Mouse (Mus musculus) hindbrain, postnatal 0 days (tissue): ENCODE results near the gene Spata18. TPM values are rescaled to one million over a fixed set of nuclear protein-coding genes. Genes with fewer than 3 reads are reported as not detected.

ENCODE experiments used
- ATAC-seq: fragments of 200-750 bp; cut with Nextera tagmentation; 2 replicates; pipeline ENCODE4 v1.8.0; 2017; ENCODE audit warnings: mild to moderate bottlenecking, moderate TSS enrichment, moderate library complexity
- DNase-seq: peaks from one replicate; pipeline ENCODE4 v3.0.0-alpha.2; 2015; ENCODE audit warnings: low spot score
- H3K27ac ChIP-seq: fragments of 300-500 bp; sonication (generic); 2 replicates; pipeline ENCODE4 v1.5.1; 2014; ENCODE audit warnings: mild to moderate bottlenecking
- H3K27me3 ChIP-seq: fragments of 300-500 bp; sonication (generic); 2 replicates; pipeline ENCODE4 v1.6.1; 2014; ENCODE audit warnings: low read length, mixed read lengths; ENCODE audit not compliant: insufficient read depth
- H3K36me3 ChIP-seq: fragments of 300-500 bp; sonication (generic); 2 replicates; pipeline ENCODE4 v1.6.1; 2014; ENCODE audit warnings: low read length, mixed read lengths; ENCODE audit not compliant: insufficient read depth
- H3K4me1 ChIP-seq: fragments of 300-500 bp; sonication (generic); 2 replicates; pipeline ENCODE4 v1.6.1; 2014; ENCODE audit warnings: antibody characterized with exemption, low read length, mixed read lengths; ENCODE audit not compliant: insufficient read depth
- H3K4me2 ChIP-seq: fragments of 300-500 bp; sonication (generic); 2 replicates; pipeline ENCODE4 v1.6.1; 2014; ENCODE audit warnings: low read depth, mild to moderate bottlenecking, low read length, moderate library complexity, mixed read lengths
- H3K4me3 ChIP-seq: fragments of 300-500 bp; sonication (generic); 2 replicates; pipeline ENCODE4 v1.5.1; 2014; ENCODE audit warnings: low read length
- H3K9ac ChIP-seq: fragments of 300-500 bp; sonication (generic); replicated peaks from 2 replicates; pipeline ENCODE4 v1.6.1; 2014; ENCODE audit warnings: mild to moderate bottlenecking, low read length, moderate library complexity, mixed read lengths
- H3K9me3 ChIP-seq: fragments of 300-500 bp; sonication (generic); 2 replicates; pipeline ENCODE4 v1.6.1; 2016; ENCODE audit warnings: low read length, mixed read lengths
- CTCF ChIP-seq: IDR thresholded peaks from 2 replicates; pipeline ENCODE4 v1.5.1; 2016; ENCODE audit warnings: antibody characterized with exemption, control low read depth, low read depth
- WGBS: fragments of 180-500 bp; shearing (Covaris S2); extraction: QIAGEN DNeasy Blood & Tissue Kit; methylation state at CpG from one replicate; pipeline ENCODE4 v1.1.7; 2014; 5-methylcytosine and 5-hydroxymethylcytosine counted together
- polyA plus RNA-seq: library from polyadenylated mRNA; unstranded; fragments of >200 nt; fragmentation: Nextera tagmentation; extraction: Ambion mirVana; gene quantifications from 2 replicates; pipeline ENCODE4 v1.2.1, GENCODE M21; 2015
- total RNA-seq: library from RNA; depleted of rRNA; stranded (reverse); fragments of >200 nt; gene quantifications from 2 replicates; pipeline ENCODE4 v1.2.3, GENCODE M21; 2014

The Spata18 gene
- total and polyA plus RNA-seq, 2 experiments from 2014 or later, result 1.1 to 1.2 TPM

DNA sequence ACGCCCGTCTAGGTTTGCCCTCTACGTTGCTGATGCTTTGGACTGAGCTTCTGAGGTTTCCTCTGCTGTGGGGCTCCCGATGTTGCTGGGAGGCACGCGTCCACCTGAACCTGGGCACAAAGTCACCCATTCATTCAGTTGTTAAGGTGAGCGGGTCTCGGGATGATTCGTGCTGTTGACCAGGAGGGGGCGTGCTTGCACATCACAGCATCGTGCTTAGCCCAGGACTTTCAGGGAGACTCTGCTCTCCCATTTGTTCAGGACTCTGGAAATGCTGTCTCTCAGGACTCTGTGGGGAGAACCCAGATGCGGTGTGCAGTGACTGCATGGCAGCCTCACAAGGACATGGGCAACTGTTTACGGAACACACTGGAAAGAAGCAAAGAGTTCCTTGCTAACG is 53.1 kb downstream of the Spata18 start:
- no peak for DNase-seq
- Histone ChIP-seq H3K9ac (no peak overlapping the region), H3K9me3 (no peaks in the 10 kb centered on the region), H3K27ac (no peak overlapping the region), H3K4me1 (no peaks in the 10 kb centered on the region), H3K27me3 (no peaks in the 10 kb centered on the region), H3K36me3 (no peaks in the 10 kb centered on the region), H3K4me3 (no peak overlapping the region), H3K4me2 (no peak overlapping the region)
- no peak for ATAC-seq
- WGBS, result 41% methylated on average over 14 of the region's 14 CpGs
- TF ChIP-seq CTCF, result peak; percentile 48

DNA sequence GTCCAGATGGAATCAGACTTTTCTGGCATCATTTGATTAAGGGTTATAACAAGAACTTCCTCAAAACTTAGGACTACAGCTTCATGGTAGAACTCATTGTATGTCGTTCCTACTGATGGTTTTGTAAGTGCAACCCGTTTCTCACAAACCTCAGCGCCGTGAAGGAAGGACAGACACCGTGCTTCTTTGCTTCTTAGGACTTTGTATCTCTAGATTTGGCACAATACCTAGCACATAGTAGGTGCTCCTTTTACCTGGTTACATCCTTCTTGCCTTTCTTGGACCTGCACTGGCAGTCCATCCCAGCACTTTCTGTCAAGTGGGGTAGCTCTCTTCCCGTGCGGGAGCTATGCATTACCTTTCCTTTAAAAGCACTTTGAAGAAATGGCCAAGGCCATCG is 53.6 kb downstream of the Spata18 start:
- no peak for TF ChIP-seq CTCF
- DNase-seq (no peak), ATAC-seq (no peak)
- H3K4me1 ChIP-seq, result no peaks in the 10 kb centered on the region
- H3K36me3 ChIP-seq, result no peaks in the 10 kb centered on the region
- no peak overlapping the region for H3K27ac ChIP-seq
- no peak overlapping the region for H3K9ac ChIP-seq
- H3K4me3 ChIP-seq, result no peak overlapping the region
- no peaks in the 10 kb centered on the region for H3K9me3 ChIP-seq
- no peak overlapping the region for H3K4me2 ChIP-seq
- no peaks in the 10 kb centered on the region for H3K27me3 ChIP-seq
- WGBS, result 94% methylated on average over 8 of the region's 8 CpGs

DNA sequence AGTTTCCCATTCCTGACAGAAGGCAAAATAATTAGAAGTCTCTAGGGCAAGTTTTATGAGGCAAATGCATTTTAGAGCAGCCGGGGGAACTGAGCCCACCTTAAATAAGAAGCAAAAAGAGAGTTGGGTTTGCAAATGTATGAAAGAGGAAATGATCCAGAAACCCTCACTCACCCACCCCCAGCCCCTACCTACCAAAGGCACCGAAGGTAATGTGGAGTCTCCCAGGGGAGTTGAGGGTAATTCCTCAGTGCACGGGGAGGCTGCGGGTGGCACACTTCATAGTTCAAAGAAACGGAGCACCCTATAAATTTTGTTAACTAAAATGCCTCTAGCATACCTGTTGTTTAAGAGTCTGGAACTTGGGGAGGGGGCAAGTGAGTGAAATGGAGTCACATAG is 54.1 kb downstream of the Spata18 start:
- Histone ChIP-seq H3K4me2 (no peak overlapping the region), H3K4me3 (no peak overlapping the region), H3K36me3 (no peaks in the 10 kb centered on the region), H3K27me3 (no peaks in the 10 kb centered on the region), H3K9ac (no peak overlapping the region), H3K4me1 (no peaks in the 10 kb centered on the region), H3K27ac (no peak overlapping the region), H3K9me3 (no peaks in the 10 kb centered on the region)
- DNase-seq (no peak), ATAC-seq (no peak)
- 87% methylated on average over 5 of the region's 5 CpGs for WGBS
- TF ChIP-seq CTCF, result no peak

DNA sequence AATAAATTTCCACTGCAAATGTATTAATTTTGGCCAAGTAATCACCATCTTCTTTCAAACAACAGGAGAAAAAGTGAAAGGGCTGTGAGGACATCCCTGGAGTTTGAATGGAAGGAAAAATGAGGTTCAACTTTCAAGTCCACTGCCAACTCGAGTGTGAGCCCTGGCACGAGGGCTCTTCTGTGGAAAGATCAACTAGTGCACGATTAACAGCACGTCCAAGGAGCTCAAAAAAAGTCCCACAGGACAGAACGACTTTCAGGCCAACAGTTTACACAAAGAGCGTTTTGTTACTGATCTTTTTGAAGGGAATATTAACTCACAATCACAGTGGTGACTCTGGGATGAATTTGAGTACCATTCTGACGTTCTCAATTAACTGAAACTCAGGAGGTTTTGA is 61.7 kb downstream of the Spata18 start:
- Histone ChIP-seq H3K9ac (no peak overlapping the region), H3K27me3 (no peaks in the 10 kb centered on the region), H3K4me3 (no peak overlapping the region), H3K27ac (no peak overlapping the region), H3K9me3 (no peaks in the 10 kb centered on the region), H3K4me2 (no peak overlapping the region), H3K4me1 (no peaks in the 10 kb centered on the region), H3K36me3 (no peaks in the 10 kb centered on the region)
- DNase-seq (no peak), ATAC-seq (no peak)
- WGBS, result 51% methylated on average over 7 of the region's 7 CpGs
- TF ChIP-seq CTCF, result no peak

DNA sequence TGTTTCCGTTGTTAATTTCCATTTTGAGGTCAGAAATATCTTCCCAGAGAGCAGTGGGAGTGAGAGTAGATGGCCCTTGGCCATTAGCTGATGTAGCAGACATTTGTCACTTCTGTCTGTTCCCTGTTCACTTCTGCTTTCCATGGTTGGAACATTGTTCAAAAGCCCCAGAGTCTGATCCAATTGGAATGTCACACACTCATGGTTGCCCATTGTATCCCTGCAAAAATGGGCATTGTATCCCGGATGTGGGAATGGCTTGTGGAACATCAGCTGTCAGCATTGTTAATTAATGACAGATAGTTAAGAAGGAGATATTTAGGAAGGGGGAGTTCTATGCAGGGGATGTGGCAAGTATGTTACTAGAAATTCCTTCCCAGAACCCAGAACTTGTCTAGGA is 65.8 kb downstream of the Spata18 start:
- DNase-seq (no peak), ATAC-seq (no peak)
- H3K36me3 ChIP-seq, result no peaks in the 10 kb centered on the region
- no peaks in the 10 kb centered on the region for H3K27me3 ChIP-seq
- H3K9me3 ChIP-seq, result no peaks in the 10 kb centered on the region
- H3K27ac ChIP-seq, result no peak overlapping the region
- H3K4me2 ChIP-seq, result no peak overlapping the region
- TF ChIP-seq CTCF, result no peak
- WGBS, result 48% methylated on average over 2 of the region's 2 CpGs
- H3K4me1 ChIP-seq, result no peaks in the 10 kb centered on the region
- H3K9ac ChIP-seq, result no peak overlapping the region
- no peak overlapping the region for H3K4me3 ChIP-seq

DNA sequence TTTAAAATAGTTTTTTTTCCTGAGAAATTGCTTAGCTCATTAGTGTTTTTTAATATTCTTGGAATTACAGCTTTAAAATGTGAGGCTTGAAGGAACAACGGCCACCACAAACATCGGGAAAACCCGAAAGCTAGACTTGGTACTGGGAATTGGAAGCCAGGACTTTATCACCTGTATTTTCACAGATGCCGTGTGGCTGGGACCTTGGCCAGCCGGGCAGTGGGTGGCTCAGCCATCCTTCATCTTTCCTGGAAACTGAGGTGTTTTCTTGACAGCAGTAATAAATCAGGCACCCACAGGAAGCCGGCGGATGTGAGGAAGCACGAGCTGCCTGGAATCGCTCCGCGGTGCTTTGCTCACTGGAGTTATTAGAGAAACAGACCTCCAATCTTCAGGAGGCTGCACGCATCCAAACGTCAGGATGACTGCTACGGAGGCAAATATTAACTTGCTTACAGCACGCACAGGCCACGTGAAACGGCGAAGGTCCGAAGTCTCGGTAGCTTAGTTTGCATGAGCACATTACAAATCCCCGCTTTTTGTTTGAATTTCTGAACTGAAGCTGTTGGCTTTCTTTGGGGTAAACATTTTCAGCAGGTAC is 70.6 kb downstream of the Spata18 start:
- WGBS, result 75% methylated on average over 21 of the region's 21 CpGs
- no peak for ATAC-seq
- no peak overlapping the region for H3K27ac ChIP-seq
- TF ChIP-seq CTCF, result no peak
- no peak overlapping the region for H3K4me2 ChIP-seq
- no peaks in the 10 kb centered on the region for H3K27me3 ChIP-seq
- no peaks in the 10 kb centered on the region; the same call in 1 of the 2 replicates for H3K4me1 ChIP-seq
- no peaks in the 10 kb centered on the region for H3K9me3 ChIP-seq
- peak; percentile 18 for DNase-seq
- no peak overlapping the region for H3K9ac ChIP-seq
- no peak overlapping the region for H3K4me3 ChIP-seq
- H3K36me3 ChIP-seq, result no peaks in the 10 kb centered on the region

DNA sequence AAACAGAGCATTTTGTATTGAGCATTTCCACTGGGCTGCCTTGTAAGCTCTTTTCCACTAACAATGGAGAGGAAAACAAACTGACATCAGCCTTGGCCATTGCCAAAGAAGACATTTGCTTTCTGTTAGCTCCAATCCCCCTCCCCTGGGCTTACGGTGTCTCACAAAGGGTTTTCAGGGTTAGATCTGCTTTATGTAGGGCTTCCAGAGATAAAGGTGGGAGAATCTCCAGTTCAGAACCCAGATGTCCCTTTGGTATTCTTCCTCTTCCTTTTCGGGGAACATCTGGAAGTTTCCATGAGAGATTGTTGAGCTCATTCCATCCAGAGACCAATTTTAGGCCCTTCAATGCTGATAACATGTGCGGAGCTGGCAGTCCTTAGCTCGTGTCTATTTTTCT is 74.8 kb downstream of the Spata18 start:
- Histone ChIP-seq H3K36me3 (no peaks in the 10 kb centered on the region), H3K9me3 (no peaks in the 10 kb centered on the region), H3K27ac (no peak overlapping the region), H3K9ac (no peak overlapping the region), H3K4me2 (no peak overlapping the region), H3K27me3 (no peaks in the 10 kb centered on the region), H3K4me3 (no peak overlapping the region), H3K4me1 (no peaks in the 10 kb centered on the region; the same call in 1 of the 2 replicates)
- WGBS, result 93% methylated on average over 4 of the region's 4 CpGs
- DNase-seq (no peak), ATAC-seq (no peak)
- no peak for TF ChIP-seq CTCF
